Mouse (Mus musculus) ovary, postnatal 36 days (tissue): ENCODE measurements around the gene C2.
A peak's percentile ranks its signal among the peaks of the same experiment; 100 is the strongest.
"Not testable (repeated sequence)": the region's sequence is repeated elsewhere in the genome, so short reads cannot be mapped to it uniquely, and the experiment has no call there.

ENCODE experiments used
- DNase-seq: peaks from one replicate; pipeline ENCODE4 v3.0.0; 2022; ENCODE audit warnings: low spot score, mixed read lengths

The C2 gene

DNA sequence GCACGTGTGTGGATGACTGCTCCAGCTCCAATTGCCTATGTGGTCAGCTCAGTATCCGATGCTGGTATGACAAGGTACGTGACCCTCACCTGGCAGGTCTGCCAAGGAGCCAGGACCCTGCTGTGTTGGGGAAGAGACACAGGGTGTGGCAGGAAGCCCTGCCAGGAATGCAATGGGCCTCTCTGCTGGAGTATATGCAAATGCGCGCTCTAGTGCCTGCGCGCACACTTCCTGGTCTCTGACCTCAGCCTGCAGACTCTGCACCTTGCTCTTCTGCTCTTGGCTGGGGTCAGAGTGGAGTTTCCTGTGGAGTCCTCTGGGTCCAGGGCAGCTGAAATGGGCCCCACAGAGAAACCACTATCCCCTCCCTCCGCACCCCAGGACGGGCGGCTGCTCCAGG, 12.9 kb upstream of the C2 start:
- DNase-seq: no peak

DNA sequence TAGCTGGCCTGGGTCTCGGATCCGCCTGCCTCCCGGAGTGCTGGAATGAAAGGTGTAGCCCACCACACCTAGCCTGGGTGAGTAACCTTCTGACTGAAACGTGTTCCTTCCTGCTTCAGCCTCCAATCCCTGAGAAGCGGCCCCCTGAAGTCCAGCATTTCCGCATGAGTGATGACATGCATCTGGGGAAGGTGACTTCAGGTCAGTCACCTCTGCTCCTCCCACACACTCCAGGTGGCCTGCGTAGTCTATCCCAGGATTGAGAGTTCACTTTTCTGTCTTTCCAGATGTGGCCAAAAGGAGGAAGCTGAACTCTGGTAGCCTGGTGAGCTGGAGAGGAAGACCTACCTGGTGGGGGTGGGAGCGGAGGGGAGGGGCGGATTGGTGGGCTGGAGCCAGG, 4.8 kb upstream of the C2 start:
- DNase-seq: no peak

DNA sequence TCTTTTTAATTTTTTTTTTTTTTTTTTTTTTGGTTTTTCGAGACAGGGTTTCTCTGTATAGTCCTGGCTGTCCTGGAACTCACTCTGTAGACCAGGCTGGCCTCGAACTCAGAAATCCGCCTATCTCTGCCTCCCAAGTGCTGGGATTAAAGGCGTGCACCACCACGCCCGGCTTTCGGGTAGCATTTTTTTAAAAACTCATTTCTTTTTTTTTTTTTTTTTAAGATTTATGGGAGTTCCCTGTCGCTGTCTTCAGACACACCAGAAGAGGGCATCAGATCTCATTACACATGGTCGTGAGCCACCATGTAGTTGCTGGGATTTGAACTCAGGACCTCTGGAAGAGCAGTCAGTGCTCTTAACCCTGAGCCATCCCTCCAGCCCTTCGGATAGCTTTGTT, 3.9 kb upstream of the C2 start:
- not testable (repeated sequence) for DNase-seq

DNA sequence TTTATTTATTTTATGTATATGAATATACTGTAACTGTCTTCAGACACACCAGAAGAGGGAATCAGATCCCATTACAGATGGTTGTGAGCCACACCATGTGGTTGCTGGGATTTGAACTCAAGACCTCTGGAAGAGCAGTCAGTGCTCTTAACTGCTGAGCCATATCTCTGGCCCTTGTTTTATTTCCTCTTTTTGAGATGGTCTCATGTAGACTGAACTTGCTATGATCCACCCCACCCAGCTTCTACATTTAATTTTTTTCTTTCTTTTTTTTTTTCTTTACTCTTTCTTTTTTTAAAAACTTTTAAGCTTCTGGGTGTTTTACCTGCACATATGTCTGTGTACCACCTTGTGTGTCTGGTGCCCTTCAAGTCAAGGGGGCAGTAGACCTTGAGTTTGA, 2.8 kb upstream of the C2 start:
- DNase-seq: not testable (repeated sequence)

DNA sequence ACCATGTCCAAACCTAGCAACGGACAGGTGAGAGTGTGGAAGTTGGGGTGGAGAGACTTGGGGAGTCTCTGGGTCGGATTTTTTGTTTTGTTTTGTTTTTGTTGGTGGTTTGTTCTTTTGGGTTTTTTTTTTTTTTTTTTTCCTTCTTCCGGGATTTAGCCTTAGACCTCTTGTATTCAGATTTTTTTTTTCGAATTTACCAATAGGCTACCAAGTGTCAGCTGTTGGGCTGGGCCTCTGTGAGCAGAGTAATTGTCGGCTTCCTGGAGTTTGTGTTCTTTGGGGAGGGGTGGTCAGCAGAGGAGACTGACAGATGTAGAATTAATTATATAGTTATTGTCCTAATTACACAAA, 1.8 kb upstream of the C2 start:
- DNase-seq: no peak

DNA sequence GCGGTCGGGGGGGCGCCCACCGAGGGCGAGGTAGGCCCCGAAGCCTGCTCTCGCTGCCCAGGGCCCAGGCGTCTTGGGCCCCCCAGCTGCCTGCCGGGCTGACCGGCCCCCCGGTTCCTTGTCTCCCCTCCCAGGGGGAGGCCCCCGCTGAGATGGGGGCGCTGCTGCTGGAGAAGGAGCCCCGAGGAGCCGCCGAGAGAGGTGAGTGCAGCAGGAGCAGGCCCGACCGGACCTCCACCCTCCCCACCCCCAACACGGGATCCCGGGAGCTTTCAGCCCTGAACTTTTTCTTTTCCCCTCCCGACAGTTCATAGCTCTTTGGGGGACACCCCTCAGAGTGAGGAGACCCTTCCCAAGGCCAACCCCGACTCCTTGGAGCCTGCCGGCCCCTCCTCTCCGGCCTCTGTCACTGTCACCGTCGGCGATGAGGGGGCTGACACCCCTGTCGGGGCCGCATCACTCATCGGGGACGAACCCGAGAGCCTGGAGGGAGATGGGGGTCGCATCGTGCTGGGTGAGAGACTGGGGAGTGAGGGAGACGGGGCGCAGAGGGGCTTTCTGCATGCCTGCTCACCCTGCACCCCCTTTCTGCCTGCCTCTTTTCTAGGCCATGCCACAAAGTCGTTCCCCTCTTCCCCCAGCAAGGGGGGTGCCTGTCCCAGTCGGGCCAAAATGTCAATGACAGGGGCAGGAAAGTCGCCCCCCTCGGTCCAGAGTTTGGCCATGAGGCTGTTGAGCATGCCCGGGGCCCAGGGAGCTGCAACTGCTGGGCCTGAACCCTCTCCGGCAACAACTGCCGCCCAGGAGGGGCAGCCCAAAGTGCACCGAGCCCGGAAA, 1.2 kb upstream of the C2 start:
- DNase-seq: peak; percentile 56

DNA sequence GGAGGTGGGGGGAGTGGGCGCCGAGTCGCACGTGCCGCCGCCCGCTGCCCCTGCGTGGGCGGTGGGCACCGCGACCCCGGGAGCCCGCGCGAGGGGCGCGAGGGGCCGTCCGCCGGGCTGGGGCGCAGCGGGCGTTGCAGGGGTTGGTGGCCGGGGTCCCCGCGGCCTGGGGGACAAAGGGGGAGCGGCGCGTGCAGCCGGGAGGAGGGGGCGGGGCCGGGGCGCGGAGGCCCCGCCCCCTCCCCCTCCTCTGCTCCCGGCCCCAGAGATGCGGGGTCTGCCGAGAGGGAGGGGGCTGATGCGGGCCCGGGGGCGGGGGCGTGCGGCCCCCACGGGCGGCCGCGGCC, 614 bp upstream of the C2 start:
- no peak for DNase-seq

DNA sequence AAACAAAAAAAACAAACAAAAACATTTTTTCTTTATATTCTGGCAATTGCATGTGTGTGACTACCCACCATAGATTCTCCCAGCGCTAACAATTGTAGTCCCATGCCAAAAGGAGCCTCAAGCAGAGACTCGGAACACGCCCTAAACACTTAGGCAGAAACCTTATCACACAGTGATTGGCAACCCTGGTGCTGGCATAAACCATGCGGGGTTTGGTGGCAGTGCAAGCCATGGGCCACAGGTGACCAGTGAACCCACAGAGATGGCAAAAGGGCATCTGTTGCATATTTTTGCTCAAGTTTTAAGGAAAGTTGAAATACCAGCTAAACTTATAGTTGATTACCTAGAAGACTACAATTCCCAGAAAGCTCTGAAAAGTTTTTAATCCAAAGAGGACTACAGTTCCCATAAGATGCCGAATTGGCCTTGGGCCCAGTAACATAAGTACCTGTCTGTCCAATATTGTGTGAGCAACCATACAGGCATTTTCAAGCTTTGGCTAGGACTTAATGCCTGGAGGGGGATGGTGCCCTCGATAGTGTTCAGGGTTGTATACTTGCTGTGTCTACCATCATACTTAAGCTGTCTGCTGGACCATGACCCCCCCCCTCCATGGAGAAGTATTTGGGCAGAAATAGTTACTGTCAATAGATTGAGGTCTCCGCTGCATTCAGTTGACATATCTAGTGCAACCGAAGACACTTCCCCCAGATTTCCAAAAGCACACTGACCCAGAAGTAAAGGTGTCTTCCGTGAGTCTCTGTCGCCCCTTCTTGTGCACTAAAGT, 499 bp downstream of the C2 start:
- no peak for DNase-seq

DNA sequence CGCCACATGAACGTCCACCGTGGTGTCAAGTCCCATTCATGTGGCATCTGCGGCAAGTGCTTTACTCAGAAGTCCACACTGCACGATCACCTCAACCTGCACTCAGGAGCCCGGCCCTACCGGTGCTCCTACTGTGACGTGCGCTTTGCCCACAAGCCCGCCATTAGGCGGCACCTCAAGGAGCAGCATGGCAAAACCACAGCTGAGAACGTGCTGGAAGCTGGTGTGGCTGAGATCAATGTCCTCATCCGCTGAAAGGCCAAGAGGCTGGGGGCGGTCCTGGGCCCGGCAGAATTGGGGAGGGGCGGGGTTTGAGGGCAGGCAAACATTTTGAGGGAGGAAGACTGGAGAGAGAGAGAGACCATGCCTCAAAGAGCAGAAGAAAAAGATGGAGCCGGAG, 1.7 kb downstream of the C2 start:
- DNase-seq: no peak

DNA sequence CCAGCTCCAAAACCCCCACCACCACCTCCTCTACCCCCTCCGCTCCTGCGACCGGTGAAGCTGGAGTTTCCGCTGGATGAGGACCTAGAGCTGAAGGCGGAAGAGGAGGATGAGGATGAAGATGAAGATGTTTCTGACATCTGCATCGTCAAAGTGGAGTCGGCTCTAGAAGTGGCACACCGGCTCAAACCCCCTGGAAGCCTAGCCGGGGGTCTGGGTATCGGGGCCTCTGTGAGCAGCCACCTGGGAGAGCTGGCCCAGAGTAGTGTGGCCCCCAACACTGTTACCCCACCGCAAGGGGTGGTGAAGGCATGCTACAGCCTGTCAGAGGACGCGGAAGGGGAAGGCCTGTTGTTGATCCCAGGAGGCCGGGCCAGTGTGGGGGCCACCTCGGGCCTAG, 2.3 kb downstream of the C2 start:
- DNase-seq: no peak

DNA sequence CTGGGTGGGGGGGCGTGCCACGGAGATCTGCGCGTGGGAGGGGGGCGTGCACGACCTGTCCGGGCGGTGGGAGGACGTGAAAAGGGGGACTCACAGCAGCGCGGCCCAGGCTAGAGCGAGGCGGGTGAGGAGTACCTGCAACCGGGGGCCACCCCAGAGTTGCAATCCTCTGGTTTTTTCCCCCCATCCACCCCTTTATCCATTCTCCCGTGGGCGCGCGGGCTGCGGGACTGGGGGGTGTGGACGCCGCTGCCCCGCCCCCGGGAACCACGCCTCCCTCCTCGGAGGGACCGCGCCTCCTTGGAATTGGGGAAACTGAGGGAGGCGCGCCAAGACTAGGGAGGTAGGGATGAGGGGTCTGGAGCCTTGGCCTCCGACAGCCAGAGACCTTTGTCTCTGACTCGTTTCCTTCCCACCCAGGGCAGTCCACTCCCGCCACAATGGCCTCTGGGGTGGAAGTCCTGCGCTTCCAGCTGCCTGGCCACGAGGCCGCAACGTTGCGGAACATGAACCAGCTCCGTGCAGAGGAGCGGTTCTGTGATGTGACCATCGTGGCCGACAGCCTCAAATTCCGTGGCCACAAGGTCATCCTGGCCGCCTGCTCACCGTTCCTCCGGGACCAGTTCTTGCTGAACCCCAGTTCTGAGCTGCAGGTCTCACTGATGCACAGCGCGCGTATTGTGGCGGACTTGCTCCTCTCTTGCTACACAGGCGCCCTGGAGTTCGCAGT, 3.1 kb downstream of the C2 start:
- peak; percentile 76 for DNase-seq

DNA sequence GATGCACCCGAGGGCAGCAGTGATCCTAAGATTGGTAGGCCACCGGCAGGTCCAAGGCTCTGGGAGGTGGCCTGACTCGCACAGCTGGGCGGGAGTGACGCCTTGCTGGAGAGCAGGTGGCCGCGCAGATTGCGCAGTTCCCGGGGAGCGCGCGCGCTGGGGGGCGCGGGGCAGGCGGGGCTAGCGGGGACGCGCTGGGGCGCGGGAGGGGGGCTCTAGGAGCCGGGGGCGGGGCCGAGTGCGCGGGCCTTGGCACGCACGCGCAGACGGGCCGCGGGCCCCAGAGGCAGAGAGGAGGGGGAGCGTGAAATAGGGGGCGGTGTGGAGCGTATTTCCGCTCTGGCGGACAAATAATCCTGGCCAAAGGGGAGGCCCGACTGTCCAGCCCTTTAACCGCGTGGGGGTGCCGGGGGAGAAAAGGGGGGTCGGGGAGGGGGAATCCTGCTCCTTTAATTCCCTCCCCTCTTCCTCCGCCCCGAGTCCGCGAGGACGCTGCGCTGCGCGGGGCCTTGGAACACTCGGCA, 3.9 kb downstream of the C2 start:
- peak; percentile 97 for DNase-seq

DNA sequence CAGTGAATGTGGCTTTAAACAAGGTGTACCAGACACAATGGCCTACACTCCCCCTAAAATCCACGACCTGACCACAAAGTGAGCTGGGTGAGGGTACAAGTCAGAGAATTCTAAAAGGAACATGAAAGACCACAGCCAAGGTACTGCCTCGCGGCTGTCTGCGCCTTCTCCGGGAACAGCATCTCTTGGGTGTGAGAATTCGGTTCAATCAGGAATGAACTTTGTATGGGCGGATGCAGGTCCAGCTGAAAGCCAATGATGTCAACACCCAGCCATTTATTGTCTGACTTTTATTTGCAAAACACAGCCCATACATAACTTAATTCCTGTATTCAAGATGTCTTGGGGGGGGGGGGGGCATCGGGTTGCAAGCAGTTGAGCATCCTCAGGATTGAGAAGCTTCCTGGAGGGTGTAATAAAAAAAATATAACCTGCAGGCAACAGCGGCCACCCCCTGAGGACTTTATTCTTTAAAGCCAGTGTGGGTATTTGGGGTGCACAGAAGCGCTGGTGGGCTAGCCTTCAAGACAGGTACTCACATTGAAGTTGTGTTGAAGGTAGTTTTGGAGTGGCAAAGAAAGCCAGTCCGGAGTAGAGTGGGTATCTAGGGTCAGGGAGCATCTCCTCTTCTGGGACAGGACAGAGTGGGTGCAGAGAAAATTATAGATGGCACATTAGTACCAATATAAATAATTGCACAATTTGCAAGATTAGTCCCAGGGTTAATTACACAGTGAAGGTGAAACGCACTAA, 4.8 kb downstream of the C2 start:
- DNase-seq: no peak

DNA sequence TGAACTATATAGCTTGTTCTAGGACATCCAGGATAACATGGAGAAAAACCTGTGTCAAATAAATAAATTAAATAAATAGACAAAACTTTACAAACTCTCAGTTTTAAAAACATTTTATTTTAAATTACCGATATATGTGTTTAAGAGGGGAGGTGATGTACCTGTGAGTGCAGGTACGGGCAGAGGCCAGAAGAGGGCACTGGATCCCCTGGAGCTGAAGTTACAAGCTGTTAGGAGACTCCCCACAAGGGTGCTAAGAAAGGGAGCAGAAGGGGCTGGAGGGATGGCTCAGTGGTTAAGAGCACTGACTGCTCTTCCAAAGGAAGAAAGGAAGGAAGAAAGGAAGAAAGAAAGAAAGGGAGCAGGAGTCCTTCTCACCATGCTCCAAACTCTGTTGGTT, 6.7 kb downstream of the C2 start:
- no peak for DNase-seq

DNA sequence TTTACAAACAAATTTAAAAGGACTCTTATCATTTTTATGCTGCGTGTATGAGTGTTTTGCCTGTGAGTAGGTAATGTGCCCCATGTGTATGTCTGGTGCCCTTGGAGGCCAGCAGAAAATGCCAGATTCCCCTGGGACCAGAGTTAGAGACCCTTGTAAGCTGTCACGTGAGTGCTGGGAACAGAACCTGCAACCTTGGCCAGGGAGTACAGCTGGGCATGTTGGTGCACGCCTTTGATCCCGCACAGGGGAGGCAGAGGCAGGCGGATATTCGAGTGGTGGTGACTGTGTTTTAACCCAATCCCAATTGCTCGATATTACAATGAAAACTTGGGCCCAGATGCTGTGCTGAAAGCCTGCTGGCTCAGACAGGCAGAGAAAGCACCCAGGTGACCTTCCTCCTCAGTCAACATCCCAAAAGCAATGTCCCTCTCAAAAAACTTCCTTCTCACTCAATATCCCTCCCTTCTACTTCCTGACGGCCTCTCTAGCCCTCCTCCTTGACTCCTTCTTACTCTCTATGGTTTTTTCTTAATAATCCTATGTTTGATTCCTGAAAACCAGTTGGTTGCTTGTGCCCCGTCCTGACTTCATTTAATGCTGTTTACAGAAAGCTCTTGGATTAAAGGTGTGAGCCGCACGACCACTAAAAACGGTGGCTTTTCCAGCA, 7.9 kb downstream of the C2 start:
- DNase-seq: no peak

DNA sequence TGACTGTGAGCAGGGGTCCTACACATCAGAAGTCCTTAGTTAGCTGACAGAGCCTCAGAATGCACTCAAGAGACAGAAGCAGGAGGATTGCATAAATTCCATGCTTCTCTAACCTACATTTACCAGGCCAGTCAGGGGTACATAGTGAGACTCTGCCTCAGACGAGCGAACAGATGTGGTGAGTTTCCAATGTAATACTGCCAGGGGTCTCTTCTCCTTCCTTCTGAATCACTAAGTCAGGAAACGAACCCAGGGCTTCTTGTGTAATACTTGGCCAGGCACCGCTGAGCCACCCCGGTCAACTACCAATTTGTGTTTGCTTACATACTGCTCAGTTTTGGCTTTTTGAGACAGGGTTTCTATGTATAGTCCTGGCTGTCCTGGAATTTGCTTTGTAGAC, 10.1 kb downstream of the C2 start:
- no peak for DNase-seq

DNA sequence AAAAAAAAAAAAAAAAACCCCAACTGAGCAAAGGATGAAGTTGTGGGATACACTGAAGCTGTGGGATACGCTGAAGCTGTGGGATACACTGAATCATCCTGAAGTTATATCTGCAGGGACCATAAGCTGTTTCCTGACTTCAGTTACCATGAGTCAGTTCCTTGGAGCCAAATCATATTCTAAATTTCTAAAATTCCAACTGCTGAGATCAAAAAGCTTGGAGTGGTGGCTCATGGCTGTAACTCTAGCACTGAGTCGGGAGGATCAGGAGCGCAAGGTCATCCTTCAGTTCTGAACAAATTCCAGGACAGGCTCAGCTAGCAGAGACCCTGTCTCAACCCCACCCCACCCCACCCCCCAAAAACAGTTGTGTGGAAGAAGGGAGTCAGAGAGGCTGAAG, 12.4 kb downstream of the C2 start:
- DNase-seq: no peak

DNA sequence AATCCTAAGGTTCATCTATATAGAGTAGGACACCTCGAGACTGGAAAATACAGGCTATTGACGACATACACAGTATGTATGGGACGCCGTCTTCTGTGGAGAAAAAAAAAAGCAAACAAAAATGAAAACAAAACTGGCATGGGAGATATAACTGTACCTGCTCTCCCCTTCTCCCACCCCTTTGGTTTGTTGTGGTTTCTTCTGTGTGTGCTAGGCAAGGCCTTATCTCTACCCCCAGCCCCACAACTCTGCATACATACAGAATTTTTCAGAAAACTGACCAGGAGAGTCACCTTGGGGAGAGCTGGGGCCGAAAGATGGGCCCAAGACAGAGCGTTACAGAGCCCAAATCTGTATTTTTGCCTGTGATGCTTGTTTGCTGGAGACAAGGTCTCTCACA, 13.4 kb downstream of the C2 start:
- no peak for DNase-seq

DNA sequence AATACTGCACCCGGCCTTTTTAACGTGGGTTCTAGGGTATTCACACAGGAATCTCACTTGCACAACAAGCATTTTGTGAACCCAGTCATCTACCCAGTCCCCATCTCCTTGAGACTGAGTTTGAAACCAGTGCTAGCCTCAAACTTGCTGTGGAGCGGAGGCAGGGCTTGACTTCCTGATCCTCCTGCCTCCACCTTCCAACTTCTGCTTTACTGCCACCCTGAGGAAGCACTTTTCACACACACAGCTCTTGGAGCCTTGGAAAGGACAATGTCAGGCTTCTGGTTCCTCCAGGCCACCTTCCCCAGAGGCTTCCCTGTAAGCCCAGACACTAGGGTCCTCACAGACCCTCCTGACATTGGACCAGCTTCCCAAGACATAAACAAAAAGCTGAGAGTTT, 14.7 kb downstream of the C2 start:
- no peak for DNase-seq

DNA sequence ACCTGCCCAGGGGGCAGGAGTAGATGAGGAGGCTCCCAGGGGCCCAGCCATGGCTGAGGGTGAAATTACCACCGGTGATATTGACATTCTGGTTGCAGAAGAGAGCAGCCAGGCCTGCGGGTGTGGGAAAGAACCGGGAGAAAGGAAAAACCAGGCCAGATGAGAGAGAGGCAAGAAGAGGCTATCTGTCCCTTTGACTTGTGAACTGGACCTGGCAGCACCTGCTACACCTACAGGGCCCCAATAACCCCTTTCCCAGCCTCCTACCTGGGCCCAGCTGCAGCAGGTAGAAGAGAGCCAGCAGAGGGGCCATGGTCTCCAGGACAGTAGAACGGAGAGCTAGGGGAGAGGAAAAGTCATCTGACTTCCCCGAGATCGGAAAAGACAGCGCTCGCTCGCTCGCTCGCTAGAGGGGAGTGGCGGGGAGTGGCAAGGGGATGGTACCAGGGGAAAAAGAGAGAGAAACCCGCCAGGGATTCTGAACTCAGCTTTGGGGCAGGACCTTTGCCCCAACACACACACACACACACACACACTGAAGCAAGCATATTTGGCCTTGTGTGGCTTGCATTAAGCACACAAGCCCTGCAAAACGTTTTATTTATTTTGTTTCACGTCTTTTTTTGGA, 16.3 kb downstream of the C2 start, which contains the start of gene Gm20547:
TSS of gene Gm20547 (minus strand) at position 360 of the 628 bp plus-strand sequence.
- no peak for DNase-seq

DNA sequence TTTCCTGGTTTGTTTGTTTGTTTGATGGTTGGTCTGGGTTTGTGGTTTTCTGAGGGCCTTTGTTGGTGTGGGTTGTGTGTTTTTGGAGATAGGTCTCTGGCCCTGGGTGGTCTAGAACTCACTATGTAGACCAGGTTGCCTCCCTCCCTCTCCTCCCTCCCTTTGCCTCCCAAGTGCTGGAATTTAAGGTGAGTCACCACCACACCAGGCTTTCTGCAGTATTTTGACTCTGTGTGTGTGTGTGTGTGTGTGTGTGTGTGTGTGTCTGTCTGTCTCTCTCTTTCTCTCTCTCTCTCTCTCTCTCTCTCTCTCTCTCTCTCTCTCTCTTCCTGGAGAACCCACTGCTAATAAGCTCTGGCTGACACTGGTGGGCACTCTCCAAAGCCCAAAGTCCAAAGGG, 16.9 kb downstream of the C2 start:
- no peak for DNase-seq
